Mouse (Mus musculus): ENCODE measurements around the gene Ndufs8. TPM values are rescaled to one million over a fixed set of nuclear protein-coding genes. Genes with fewer than 3 reads are reported as not detected.

Ndufs8 gene
- 173 and 186 TPM in 2 replicates for polyA plus RNA-seq (2012; rRNA removed)

DNA sequence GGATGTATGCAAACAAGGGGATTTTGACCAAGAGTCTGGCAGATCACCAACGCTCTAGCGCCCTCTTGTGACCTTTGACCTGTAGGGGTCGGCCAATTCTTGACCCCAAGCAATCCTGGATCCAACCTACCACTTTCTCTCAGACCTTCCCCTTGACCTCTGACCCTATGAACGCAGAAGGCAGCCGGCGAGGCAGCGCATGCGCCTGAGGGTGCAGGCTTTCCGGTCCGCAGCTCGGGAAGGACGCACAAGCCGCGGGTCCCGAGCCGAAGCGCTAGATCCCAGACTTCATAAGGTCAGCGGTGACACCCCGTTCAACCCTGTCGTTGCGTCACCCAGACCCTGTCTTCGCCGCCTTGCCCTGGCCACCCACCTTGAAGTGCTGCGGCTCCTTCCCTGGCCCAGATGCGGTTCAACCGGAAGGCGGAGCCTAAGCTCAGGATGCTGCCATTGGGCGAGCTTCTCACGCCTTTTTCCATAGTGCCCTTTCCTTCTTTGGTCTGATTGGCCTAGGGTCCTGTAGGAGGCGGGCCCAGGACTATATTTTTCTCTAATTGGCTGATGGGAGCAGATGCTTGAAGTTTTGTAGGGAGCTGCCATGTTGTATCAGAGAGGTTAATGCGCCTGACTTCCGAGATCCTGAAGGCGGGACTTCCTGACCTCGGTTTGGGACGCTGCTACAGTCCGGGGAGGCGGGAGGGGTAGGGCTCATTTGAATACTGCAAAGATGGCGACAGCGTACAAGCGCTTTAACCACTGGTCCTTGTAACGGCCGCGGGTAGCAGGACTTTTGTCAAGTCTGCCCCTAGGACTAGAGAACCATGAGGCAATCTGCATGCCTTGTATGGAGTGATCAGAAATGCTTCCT is at the start of gene Ndufs8:
Gene Ndufs8, minus strand, starts transcription at position 438 of the 868 bp plus-strand sequence.

GRCm38 (mm10) chr19:3958470-3958869 is 45.9 kb upstream of the Ndufs8 start, which contains the start of gene Aldh3b3:
TSS of gene Aldh3b3 (plus strand) at chr19:3958645.

GRCm38 (mm10) chr19:3935032-3935895 is 22.7 kb upstream of the Ndufs8 start, which contains the start of gene Unc93b1:
TSS of gene Unc93b1 (plus strand) at chr19:3935186.

DNA sequence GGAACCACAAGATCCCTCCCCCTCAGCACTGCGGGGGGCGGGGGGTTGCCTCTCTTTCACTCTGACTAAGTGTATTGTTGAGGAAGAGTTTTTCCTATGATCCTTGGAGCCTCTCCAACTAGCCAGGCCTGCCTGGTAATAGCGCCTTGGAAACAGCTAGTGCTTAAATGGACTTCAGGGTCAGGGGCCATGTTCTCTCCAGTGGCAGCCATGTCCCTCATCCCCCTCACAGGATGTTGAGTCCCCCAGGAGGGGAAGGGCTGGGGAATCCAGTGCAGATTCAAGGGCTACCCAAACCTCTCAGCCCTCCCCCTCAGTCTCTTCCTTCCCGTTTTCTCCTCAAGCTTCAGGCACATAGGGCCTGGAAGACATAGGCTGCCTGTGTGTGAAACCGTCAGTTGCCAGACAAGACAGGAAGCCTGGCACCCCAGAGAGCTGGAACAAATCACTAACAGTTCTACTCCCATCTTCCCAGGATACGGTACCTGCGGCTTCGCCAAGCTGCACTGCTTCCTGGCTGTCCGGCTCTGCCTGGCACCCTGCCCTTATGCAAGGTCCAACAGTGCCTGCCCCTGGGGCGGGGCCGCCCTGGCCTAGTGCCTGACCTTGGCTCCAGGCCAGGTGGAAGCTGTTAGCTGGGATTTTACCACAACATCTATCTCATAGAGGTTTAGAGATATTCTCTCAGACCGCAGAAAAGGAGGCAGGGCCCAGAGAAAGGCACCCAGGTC is 16.8 kb upstream of the Ndufs8 start, which contains the start of gene Aldh3b1:
Gene Aldh3b1, minus strand, starts transcription at position 598 of the 731 bp plus-strand sequence.

GRCm38 (mm10) chr19:3906795-3907786 is 5.5 kb downstream of the Ndufs8 start, which contains the start of gene Tcirg1:
TSS of gene Tcirg1 (minus strand) at chr19:3907133.

Other genes starting within 250 kb of the Ndufs8 start
- 8.6 and 12.9 TPM in 2 replicates for gene Lrp5, start 226.2 kb downstream of the Ndufs8 start, polyA plus RNA-seq (2012; rRNA removed)
- gene 1810055G02Rik, start 204.5 kb downstream of the Ndufs8 start, polyA plus RNA-seq (2012; rRNA removed): 41.1 and 48.9 TPM in 2 replicates
- gene Kmt5b, start 145.4 kb downstream of the Ndufs8 start, polyA plus RNA-seq (2012; rRNA removed): 50.3 and 52.3 TPM in 2 replicates
- 83.3 and 86.1 TPM in 2 replicates for gene Chka, start 61.0 kb downstream of the Ndufs8 start, polyA plus RNA-seq (2012; rRNA removed)
- gene Tcirg1, start 5.6 kb downstream of the Ndufs8 start, polyA plus RNA-seq (2012; rRNA removed): 48.5 and 61.6 TPM in 2 replicates
- 1.7 and 1.8 TPM in 2 replicates for gene Aldh3b1, start 17.0 kb upstream of the Ndufs8 start, polyA plus RNA-seq (2012; rRNA removed)
- gene Unc93b1, start 22.4 kb upstream of the Ndufs8 start, polyA plus RNA-seq (2012; rRNA removed): 14.5 and 15.1 TPM in 2 replicates
- 0.05 TPM in 1 of 2 replicates, not detected in the other for gene Aldh3b3, start 45.9 kb upstream of the Ndufs8 start, polyA plus RNA-seq (2012; rRNA removed)
- gene Aldh3b2, start 59.6 kb upstream of the Ndufs8 start, polyA plus RNA-seq (2012; rRNA removed): 0.32 and 1.8 TPM in 2 replicates
- 2.3 and 3.3 TPM in 2 replicates for gene Acy3, start 73.8 kb upstream of the Ndufs8 start, polyA plus RNA-seq (2012; rRNA removed)
- gene Tbx10, start 80.0 kb upstream of the Ndufs8 start, polyA plus RNA-seq (2012; rRNA removed): 0.05 and 0.21 TPM in 2 replicates
- gene Nudt8, start 87.8 kb upstream of the Ndufs8 start, polyA plus RNA-seq (2012; rRNA removed): 14.7 and 17.5 TPM in 2 replicates
- 9.0 and 9.6 TPM in 2 replicates for gene Gm49405, start 87.9 kb upstream of the Ndufs8 start, polyA plus RNA-seq (2012; rRNA removed)
- 23.9 and 25.6 TPM in 2 replicates for gene Doc2g, start 90.5 kb upstream of the Ndufs8 start, polyA plus RNA-seq (2012; rRNA removed)
- gene Ndufv1, start 100.0 kb upstream of the Ndufs8 start, polyA plus RNA-seq (2012; rRNA removed): 172 and 187 TPM in 2 replicates
- gene Gstp1, start 125.2 kb upstream of the Ndufs8 start, polyA plus RNA-seq (2012; rRNA removed): 226 and 263 TPM in 2 replicates
- gene Gstp2, start 133.2 kb upstream of the Ndufs8 start, polyA plus RNA-seq (2012; rRNA removed): 1.2 and 5.2 TPM in 2 replicates
- 0.38 TPM in 1 of 2 replicates, not detected in the other for gene Gstp3, start 146.8 kb upstream of the Ndufs8 start, polyA plus RNA-seq (2012; rRNA removed)
- gene Cabp2, start 168.8 kb upstream of the Ndufs8 start, polyA plus RNA-seq (2012; rRNA removed): not detected in 2 replicates
- gene Cdk2ap2, start 184.4 kb upstream of the Ndufs8 start, polyA plus RNA-seq (2012; rRNA removed): 51.1 and 56.1 TPM in 2 replicates
- gene Pitpnm1, start 187.2 kb upstream of the Ndufs8 start, polyA plus RNA-seq (2012; rRNA removed): 112 and 116 TPM in 2 replicates
- 122 and 129 TPM in 2 replicates for gene Aip, start 213.1 kb upstream of the Ndufs8 start, polyA plus RNA-seq (2012; rRNA removed)
- gene Gpr152, start 227.0 kb upstream of the Ndufs8 start, polyA plus RNA-seq (2012; rRNA removed): 0.05 and 0.06 TPM in 2 replicates
- gene Cabp4, start 231.3 kb upstream of the Ndufs8 start, polyA plus RNA-seq (2012; rRNA removed): 0.03 and 0.05 TPM in 2 replicates
- 245 and 266 TPM in 2 replicates for gene Coro1b, start 235.8 kb upstream of the Ndufs8 start, polyA plus RNA-seq (2012; rRNA removed)
- gene Ptprcap, start 240.8 kb upstream of the Ndufs8 start, polyA plus RNA-seq (2012; rRNA removed): 1.6 and 2.9 TPM in 2 replicates